ENCODE assay signal across 9 mouse cellular contexts in the genomic region with DNA sequence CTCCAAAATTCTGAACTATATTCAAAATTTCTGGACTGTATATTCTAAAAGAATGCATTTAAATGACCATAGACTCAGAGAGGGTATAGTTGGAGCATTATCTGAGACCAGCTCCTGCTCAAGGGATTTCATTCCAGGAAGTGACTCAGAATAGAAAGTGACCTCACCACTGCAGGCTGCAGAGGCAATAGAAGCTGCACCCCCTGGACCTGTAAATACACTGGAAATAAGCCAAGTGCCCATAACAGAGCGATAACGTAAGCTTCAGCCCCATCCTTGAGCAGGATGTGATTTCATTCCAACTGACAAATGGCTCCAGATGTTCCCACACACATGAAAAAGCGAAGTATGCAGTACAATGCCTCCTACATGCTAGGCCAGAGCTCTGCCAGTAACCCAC. TPM values are rescaled to one million over a fixed set of nuclear protein-coding genes. Genes with fewer than 3 reads are reported as not detected.
DNase-seq lines count a peak whose midpoint lies in the region; TF ChIP-seq lines count a peak whose summit lies in the region.
"Had no signal": no experiment of that assay in that cellular context is flagged by ENCODE, and none has a peak within 500 bp of the region (broad histone marks: within the 10 kb centered on the region; RNA-seq: fewer than 3 reads in every experiment).

No protein-coding gene starts in this region.

- no peak overlapping the region for H3K4me3 ChIP-seq in C2C12 (ENCODE audit: insufficient read depth, poor library complexity, severe bottlenecking)
- no peak overlapping the region for H3K4me3 ChIP-seq in heart, embryonic 10.5 days
- H3K4me3 ChIP-seq: liver, embryonic 15.5 days had no signal

- H3K79me3 ChIP-seq in C2C12 (ENCODE audit: low read depth): no peaks in the 10 kb centered on the region

- H3K27ac ChIP-seq in heart, embryonic 10.5 days: peak overlapping the region; percentile 77
- H3K27ac ChIP-seq: liver, embryonic 15.5 days had no signal

- DNase-seq in 3134 (ENCODE audit: extremely low read depth, insufficient read length, low spot score): peak; percentile 76
- DNase-seq in heart, embryonic 10.5 days (ENCODE audit: low spot score): peak; percentile 92
- peak; percentile 38 for DNase-seq in large intestine, adult 2 months (ENCODE audit: low read depth, low spot score)
- DNase-seq in frontal cortex, postnatal 10 days (ENCODE audit: low spot score in 2 of 2): no peak
- no peak for DNase-seq in right cerebral cortex, postnatal 4 days
- no peak for DNase-seq in cerebellum, adult 9-11 months
- DNase-seq: cerebellum, adult 9-10 months had no signal

- no peaks in the 10 kb centered on the region for H3K4me1 ChIP-seq in heart, embryonic 10.5 days
- H3K4me1 ChIP-seq: liver, embryonic 15.5 days had no signal

- H3K9me3 ChIP-seq in heart, embryonic 10.5 days: no peaks in the 10 kb centered on the region
- H3K9me3 ChIP-seq: liver, embryonic 15.5 days had no signal

- H3ac ChIP-seq in C2C12 (ENCODE audit: control insufficient read depth, insufficient read length, low read depth): no peak overlapping the region

- no peaks in the 10 kb centered on the region for H3K36me3 ChIP-seq in C2C12 (ENCODE audit: control insufficient read depth, insufficient read depth)
- no peaks in the 10 kb centered on the region for H3K36me3 ChIP-seq in heart, embryonic 10.5 days
- H3K36me3 ChIP-seq: liver, embryonic 15.5 days had no signal

- H3K27me3 ChIP-seq in C2C12 (ENCODE audit: control insufficient read depth, insufficient read depth, insufficient read length): no peaks in the 10 kb centered on the region
- H3K27me3 ChIP-seq in heart, embryonic 10.5 days (ENCODE audit: insufficient read depth, poor library complexity, severe bottlenecking): no peaks in the 10 kb centered on the region
- H3K27me3 ChIP-seq: liver, embryonic 15.5 days had no signal

- no peak for TF ChIP-seq CTCF in C2C12 (IDR thresholded peaks at IDR 0.05; ENCODE audit: control insufficient read depth, insufficient read depth, insufficient read length)

- 33% methylated on average over 3 of the region's 3 CpGs for WGBS in heart, embryonic 10.5 days
- 5% methylated on average over 3 of the region's 3 CpGs for WGBS in large intestine, adult 2 months

- no peaks in the 10 kb centered on the region for H3K79me2 ChIP-seq in C2C12 (ENCODE audit: control insufficient read depth, insufficient read depth)

TF ChIP-seq in C2C12, 6 proteins besides CTCF, POLR2A, EP300 and RAD21:
- TF ChIP-seq MAX (IDR thresholded peaks at IDR 0.05) (no peak), FOSL1 (IDR thresholded peaks at IDR 0.05; ENCODE audit: insufficient read depth, low read length, poor library complexity, severe bottlenecking) (peak; percentile 52), CEBPB (IDR thresholded peaks at IDR 0.05; ENCODE audit: low read depth) (peak; percentile 10), MYOD1 (IDR thresholded peaks at IDR 0.05; ENCODE audit: control insufficient read depth, insufficient read length, low read depth) (peak; percentile 53), USF1 (IDR thresholded peaks at IDR 0.05; ENCODE audit: low read depth) (no peak)

RNA-seq across cellular contexts. Expression of gene 4931440F15Rik, which starts 14.3 kb away (rescaled TPM):
- polyA plus RNA-seq in C2C12 (2012; fragmentation: generic; extraction: Trizol): not detected
- 0.39 and 0.45 TPM in 2 replicates for polyA plus RNA-seq in heart, embryonic 10.5 days (2016; fragmentation: Nextera tagmentation; extraction: Ambion mirVana)
- polyA plus RNA-seq in large intestine, adult 2 months (2012; rRNA removed): 0.04 and 0.25 TPM in 2 replicates

Comparison
In these comparisons a context has a peak if more than half of its experiments do, and no peak if none do; other contexts are left out.
1. DNase-seq: peak in 3134 (single experiment), heart, embryonic 10.5 days (single experiment) and large intestine, adult 2 months (single experiment); none in frontal cortex, postnatal 10 days (0 of 2), right cerebral cortex, postnatal 4 days (single experiment) and cerebellum, adult 9-11 months (single experiment).